Mouse (Mus musculus): ENCODE measurements around the gene Pnma1.

Pnma1 gene

DNA sequence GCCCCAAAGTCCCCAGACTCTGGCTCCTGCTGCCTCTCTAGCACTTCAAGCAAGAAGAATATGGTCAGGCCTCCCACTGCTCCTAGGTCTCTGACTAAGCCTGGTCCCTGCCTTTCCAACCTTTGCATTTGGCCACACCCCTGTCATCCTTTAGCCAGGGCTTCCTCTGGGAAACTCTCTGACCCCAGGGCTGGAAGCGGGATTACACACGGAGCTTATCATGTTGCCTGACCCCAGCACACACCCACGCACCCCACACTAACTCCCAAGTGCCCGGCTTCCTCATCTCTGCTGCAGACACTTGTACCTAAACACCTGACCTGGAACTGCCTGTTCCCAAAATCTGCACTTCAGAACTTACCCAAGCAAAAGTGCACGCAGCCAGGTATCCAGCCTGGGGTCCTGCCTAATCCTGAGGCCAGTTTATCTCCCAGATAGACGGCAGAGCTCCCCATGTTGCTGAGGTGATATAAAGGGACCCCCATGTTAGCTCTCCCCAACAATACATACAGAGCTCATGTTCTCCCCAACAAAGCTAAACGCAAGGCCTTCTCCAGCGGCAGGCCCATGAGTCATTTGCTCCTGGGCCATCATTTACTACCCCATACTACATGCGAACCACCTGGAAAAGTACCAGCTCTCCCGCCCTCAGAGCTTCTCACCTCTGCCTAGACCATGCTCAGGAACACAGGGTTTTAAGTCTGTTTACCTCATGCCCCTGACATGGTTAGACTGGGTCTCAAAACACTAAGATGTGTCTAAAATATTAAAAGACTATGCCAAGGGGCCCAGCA lies 30.6 kb upstream of the Pnma1 start:
- DNase-seq (ENCODE audit: low read depth, low spot score) = no peak

DNA sequence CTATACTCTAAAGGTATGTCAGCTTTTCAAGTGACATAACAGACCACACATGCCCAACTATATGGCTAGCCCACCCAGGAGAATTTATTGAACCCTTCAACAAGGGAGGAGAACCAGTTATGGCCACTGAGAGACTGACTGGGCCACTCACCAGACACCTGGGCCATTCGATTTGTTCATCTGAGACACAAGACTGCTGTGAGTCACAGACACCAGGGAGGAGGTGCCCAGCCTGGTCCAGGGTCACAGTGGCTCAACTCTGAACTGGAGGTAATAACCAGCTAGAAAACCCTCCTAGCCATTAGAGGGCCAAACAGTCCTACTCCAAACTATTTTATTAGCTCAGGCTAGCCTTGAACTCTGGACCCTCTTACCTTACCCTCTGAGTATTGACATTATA lies 29.8 kb upstream of the Pnma1 start:
- no peak for DNase-seq (ENCODE audit: low read depth, low spot score)

DNA sequence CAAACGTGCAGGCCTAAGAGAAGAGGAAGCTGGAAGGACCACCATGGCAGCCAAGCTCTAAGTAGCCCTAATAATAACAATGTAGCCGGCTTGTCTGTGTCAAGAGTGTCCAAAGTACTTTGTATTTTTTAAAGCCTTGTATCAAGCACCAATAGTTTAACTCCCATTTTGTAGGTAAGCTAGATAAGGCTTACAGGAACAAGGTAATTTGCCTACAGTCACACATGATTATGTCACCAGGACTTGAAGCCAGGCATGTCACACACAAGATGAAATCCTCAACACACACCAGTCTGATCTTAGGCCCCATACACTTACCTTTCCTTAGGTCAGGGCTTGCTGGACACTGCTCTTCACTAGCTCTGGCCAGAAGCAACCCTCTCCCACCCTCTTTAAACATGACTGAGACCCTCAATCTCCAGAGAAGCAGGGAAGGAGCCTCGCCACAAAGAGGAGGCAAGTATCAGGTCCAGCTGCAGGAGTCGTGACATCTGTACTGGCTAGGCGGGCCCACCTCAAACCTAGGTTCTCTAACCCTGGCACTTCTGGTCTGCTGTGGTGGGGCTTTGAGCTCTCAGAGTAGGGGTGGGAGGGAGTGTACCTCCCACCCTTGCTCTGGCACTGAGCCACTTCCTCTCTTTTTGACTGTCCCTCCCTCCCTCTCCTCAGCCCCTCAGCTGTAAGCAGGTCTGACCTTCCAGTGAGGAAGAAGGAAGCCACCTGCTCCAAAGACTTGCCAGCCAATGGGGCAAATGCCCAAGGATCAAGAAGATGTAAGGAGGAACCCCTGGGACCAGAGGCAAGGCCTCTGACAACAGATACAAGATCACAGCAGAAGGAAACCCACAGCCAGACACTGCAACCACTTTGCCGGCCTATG lies 28.8 kb upstream of the Pnma1 start:
- DNase-seq (ENCODE audit: low read depth, low spot score) = no peak

DNA sequence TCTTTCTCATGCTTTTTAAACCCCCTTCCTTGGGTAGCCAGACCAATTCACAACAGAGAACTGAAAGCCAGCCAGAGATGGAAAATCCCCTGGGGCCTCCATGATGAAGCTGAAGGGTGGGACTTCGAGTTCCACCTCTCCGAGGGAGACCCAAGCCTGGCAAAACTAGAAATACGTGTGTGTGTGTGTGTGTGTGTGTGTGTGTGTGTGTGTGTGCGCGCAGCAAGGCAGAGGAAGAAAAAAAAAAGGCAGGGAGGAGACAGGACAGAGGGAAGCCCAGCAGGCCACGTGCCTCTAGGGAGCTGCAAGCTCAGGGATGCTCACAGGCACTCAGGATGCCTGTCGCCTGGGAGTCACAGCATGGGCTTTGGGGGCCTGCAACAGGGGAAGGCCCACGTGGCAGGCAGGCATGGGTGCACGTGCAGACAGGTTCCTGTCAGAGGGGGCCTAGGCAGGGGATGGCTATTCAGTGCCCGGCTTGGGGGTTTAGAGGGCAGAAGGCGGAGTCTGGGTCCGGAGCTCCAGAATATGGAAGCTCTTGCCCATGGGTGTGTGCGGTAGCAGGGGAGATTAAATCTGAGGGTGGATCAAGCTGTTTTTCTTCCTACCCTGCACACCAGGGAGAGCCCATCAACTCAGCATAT lies 28.0 kb upstream of the Pnma1 start:
- DNase-seq (ENCODE audit: low read depth, low spot score) = peak; percentile 58

DNA sequence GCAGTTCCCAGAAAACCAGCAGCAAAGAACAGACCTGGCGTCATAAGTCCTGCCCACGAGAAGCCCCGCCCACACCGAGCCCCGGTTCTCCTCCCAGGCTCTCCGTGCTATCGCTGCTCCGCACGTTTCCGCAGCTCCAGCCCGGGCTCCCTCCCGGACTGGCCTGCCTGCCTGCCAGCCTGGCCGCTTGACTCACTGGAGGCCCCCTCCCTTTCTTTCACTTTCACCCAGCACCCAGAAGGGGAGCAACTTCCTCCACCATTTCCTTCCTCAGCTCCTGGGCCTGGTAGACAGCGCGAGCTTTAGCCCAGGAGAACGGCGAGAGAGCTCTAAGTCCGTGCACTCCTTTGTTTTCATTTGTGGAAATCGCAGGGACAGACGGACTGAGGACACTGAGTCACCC lies 27.4 kb upstream of the Pnma1 start:
- peak; percentile 72 for DNase-seq (ENCODE audit: low read depth, low spot score)

DNA sequence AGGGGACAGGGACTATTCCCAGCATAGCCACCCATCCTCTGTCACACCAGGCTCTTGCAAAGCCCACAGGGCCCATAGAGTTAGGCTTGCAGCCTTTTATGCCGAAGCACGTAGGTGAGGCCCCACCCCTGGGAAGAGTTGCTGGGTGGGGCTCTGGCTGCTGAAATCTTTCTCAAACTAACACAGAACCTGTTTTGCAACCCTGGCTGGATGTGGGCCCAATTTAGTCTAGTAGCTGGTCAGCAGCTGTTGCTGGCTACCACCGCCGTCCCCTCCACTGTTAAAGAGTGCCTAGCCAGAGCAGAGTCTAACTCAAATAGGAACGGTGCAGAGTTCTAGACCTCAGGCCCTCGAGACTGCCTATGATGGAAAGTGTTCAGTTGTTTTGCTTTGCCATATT lies 26.6 kb upstream of the Pnma1 start:
- DNase-seq (ENCODE audit: low read depth, low spot score) = no peak

DNA sequence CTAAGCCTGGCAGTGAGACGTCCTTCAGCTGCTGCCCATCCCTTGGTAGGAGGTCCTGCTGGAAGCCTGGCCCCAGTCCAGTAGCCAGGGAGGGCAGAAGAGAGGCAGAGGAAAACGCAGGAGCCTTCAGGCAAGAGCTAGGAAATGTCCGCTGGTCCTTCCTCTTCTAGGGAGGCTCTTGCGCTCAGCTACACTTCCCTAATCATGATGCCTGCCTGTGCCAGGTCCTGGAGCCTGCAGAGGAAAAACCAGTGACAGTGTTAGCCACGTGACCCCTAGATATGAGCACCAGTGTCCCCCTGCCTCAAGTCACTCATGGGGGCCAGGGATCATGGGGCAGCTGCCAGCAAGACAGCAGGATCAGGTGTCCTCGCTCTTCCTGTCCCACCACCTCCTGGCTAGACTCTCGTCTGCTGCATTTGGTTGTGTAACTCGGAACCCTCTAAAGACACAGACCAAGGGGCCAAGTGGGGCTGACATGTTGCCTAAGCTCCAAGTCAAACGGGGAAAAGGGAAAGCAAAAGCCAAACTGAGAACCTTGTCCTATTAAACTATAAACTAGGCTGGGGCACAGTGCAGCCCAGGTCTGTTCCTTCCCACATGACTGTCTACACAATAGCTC lies 26.0 kb upstream of the Pnma1 start:
- no peak for DNase-seq (ENCODE audit: low read depth, low spot score)

DNA sequence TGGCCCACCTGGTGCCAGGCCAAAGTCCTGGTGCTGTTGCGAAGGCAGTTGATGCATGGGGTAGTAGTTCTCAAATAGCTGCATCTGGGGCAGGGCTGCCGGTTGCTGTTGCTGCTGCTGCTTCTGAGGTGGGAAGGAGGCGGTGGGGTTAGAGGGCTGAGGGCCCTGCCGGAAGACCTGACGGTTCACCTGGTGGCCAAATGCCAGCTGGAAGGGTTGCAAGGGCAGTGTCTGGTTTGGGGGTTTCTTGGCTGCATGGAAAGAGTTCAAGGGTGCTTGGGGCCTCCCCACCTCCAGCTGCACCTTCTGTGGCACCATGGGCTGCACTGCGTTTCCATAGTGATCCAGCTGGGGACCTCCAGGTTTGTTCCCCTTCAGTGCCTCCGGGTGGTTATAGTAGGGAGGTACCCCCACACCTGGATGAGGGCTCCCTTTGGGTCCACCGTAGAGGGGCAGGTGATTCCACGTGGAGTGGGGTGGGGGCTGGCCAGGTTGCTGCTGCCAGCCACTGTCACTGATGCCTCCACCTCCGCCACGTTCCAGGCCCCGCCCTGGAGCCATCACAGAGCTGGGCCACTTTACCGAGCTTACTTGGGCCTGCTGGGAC lies 25.1 kb upstream of the Pnma1 start:
- no peak for DNase-seq (ENCODE audit: low read depth, low spot score)

DNA sequence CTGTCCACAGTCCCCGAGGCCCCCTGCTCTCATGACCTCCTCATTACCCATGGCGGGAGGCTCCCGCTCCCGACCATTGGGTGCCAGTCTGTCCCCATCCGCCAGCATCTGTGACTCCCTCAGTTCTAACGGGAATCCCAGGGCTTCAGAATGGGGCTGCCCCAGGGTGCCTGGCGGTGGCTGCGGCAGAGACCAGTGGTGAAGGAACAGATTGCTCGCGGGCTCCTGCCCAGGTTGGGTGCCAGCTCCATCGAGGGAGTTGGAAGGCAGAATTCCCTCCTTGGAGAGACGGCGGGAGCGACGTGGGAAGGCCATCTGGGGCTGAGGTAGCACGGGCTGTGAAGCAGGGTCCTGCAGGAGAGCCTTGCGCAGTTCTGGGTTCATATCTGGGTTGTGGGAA lies 24.6 kb upstream of the Pnma1 start:
- no peak for DNase-seq (ENCODE audit: low read depth, low spot score)

DNA sequence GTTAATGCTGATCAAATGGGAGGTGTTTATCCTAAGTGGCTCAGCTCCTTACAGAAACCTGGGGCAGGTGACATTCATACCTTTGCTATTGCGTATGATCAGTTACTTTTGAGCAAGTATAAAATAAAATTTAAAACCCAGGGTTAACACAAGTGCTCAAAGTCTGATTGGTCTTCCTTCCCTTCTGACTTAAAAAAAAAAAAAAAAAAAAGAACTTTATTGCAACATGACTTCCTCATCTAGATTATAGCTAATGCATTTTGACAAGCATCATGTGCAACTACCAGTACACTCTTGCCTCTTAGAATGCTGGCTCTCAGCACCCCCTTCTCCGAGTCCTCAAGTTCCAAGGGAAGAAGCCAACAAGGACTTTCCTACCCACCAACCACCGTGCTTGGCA lies 23.9 kb upstream of the Pnma1 start:
- no peak for DNase-seq (ENCODE audit: low read depth, low spot score)

DNA sequence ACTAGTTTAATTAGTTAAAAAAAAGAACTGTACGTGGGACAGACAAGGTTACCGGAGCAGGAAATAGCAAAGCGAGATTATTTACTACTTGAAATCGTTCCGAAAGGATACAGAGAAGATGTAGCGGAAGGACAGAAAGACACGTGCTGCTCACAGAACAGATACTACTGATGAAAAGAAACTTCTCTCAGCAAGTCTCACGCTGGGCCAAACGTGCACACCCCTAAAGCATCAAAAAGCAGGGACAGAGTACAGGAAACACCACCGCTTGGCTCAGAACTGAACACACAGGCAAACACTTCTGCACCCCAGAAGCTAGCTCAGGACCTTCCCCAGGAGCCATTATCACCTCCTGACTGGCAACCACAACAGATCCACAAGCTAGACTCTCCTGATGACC lies 22.3 kb upstream of the Pnma1 start:
- DNase-seq (ENCODE audit: low read depth, low spot score) = no peak

DNA sequence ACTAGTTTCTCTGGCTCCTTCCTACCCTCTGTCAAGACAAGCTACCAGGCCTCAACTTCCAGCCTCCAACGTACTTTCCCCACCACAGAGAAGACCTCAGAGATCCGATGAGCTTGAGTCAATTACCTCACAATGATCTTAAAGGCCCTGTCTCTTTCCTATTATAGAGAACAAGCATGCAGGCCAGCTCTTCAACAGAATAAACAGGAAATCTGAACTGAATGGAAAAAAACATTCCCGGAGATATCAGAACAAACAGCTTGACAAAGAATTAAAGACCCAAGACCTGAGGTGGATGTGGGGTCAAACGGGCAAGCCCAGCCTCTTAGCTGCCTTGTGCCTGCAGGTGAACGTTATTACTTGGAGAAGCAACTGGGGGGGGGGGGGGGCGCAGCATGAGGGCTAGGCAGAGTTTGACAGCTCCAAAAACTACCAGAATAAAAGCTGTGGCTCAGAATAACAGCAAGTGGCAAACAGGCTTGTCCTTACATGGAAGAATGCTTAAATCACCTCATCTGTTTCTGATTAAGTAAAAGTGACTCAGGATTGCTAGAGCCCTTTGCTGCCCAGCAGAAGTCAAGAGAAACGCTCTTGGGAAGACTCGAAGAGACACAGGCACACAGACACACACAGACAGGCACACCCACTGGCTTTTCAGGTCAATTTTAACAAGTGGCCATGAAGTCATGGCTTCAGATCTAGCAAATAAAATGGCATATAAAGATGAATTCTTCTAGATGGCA lies 17.5 kb upstream of the Pnma1 start:
- DNase-seq (ENCODE audit: low read depth, low spot score) = no peak

DNA sequence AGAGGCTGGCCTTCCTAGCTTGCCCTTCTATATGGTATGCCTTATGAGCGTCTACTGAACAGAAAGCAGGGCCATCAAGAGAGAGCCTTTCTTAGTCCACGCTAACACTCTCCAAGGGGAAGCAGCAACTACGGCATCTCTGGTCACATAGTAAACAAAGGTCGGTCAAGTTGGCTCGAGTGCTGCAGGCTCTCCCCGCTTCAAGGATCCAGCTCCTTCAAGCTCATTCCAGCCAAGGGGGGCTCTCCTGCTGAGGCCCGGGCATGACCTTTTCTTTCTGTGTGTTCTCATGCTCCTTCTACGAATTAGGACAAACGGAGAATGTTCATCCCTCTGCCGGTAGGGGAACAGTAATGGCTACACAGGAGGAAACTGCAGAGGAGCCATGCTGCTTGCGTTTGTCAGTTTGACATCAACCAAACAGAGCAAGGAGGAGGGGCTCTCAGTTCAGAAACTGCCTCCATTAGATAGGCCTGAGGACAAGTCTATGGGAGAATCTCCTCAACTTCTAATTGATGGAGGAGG lies 15.4 kb upstream of the Pnma1 start:
- no peak for DNase-seq (ENCODE audit: low read depth, low spot score)

DNA sequence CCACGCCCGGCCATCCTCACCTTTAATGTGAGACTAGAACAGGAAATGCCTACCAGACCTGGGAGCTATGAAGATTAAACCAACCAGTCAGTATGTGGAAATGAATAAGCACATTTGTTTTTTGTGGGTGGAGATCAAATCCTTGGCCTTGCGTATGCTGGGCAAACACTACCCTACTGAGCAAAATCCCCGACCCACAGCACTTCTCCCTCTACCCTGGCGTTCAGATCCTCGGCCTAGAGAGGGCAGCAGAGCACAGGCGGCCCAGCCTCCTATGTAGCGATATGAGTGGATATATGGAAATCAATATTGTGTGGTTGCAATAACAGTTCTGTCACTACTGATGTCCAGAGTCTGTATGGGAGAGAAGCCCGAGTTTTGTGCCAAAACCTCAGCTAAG lies 14.8 kb upstream of the Pnma1 start:
- no peak for DNase-seq (ENCODE audit: low read depth, low spot score)

DNA sequence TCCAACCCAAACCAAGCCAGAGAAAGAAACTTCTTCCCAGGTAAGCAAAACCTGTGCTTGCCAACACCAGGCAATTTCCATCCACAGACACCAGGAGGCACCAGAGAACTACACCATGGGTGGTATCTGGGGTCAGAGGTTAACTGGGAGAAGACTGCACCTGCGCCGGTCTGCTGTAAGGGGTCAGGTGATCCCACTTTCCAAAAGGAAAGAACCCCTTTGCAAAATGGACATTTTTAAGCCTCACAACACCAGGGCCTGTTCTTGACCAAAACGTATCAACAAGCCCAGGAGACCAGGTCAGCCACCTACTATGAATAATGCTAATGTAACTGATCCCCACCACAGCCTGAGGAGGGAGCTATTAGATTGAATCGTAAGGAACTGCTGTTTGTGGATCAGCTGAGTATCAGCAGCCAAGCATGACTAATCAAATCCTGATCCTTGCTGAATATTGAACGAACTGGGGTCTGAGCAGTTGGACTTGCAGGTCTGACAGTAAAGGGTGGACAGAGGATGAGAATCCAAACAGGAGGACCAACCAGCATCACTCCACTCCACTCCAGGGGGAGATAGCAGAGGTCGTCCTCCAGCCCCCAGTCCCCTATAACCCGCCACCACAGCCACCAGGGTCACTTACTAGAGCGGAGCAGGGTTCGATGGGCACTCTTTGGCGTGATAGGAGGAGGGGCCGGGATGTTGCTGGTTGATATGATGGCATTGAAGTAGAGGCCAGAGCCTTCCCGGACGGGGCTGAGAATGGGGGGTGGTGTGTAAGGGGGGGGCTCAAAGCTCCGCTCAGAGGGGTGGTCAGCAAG lies 13.5 kb upstream of the Pnma1 start:
- DNase-seq (ENCODE audit: low read depth, low spot score) = no peak

DNA sequence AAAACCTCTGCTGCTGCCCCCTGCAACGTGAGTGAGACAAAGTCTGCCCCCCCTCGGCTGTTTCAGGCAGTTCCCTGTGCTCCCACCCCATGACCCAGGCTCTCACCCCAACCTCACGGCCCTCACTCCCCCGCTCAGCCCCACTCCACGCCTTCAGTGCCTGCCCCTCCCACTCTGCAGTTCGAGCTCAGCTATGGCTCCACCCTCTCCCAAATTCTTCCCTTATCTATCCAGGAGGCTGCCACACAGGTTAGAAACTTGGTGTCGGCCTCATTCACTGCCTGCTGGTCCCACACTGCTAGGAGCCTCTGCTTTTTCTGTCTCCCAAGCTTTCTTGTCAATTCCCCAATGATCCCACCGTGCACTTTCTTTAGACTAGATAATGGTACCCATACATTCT lies 12.8 kb upstream of the Pnma1 start:
- DNase-seq (ENCODE audit: low read depth, low spot score) = no peak

DNA sequence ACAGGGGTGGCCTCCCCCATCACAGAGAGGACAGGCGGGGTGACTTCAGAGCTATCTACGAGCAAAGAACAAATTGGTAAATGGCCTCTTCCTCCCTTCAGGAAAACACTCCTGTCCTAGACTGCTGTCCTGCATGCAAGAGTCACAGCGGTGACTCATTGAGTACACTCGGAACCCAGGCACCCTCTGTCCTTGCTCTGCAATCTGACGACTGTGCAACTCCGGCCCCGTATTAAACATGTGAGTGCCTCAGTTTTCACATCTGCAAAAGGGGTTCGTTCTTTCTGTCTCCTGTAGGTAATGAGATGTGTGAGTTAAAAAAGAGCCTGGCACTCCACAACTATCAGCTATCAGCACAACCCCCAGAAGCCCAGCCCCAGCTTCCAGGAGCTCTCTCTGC lies 12.2 kb upstream of the Pnma1 start:
- no peak for DNase-seq (ENCODE audit: low read depth, low spot score)

DNA sequence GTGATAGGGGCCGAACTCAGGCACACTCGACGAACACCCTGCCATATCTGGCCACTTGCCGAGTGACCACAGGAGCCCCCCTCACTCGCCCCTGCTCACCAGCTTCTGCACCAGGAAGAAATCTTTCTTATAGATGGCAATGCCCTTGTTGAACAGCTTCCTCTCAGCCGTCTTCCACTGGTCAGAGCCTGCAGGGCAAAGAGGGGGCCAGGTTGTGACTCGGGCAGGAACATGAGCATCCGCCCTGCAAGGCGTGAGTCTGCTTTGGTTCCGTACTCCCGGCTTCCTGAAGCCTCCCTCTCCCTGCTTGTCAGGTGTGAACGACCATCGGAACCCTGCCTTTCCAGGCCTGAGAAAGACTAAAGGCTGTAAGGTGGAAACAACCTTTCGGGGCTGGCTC lies 9.9 kb upstream of the Pnma1 start:
- no peak for DNase-seq (ENCODE audit: low read depth, low spot score)

DNA sequence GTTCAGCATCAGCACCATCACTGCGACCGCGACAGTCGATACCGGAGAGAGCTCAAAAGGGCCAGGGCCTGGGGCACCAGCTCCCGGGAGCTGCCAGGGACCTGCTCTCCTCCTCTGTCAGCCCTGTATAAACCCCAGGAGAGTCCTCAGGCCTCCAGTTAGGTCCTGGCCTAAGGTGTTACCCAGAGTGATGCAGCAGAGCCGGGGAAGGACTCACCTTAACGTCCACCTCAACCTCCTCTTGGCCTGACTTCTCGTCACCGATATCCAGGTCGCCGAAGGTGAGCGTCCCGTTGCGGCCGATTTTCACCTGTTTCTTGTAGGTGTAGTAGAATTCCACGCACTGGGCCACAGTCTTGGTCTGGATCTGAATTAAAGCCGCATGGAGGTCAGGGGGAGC lies 7.9 kb upstream of the Pnma1 start:
- DNase-seq (ENCODE audit: low read depth, low spot score) = no peak

DNA sequence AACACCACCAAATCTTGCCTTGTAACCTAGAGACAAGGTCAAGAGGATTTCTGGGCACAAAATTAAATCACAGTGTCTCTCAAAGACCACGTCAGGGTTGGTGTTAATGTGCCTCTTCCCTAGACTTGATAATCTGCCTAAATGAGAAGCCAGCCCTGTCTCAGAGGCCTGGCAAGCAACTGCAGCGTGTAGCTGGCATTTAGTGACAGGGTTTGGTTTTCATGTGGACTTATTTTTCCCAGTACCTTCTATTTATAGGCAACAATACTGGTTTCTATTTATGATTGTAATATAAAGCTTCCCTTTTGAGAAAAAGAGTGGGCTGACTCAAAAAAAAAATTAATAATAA lies 7.2 kb upstream of the Pnma1 start:
- DNase-seq (ENCODE audit: low read depth, low spot score) = no peak

Measured in mesoderm, embryonic 11.5 days (tissue).